Mouse (Mus musculus) hindbrain, embryonic 12.5 days (tissue): Measurements from ENCODE around the gene Snf8. TPM values are rescaled to one million over a fixed set of nuclear protein-coding genes. Genes with fewer than 3 reads are reported as not detected.

Experiments
- ATAC-seq: fragments of 200-750 bp; cut with Nextera tagmentation; 2 replicates; pipeline ENCODE4 v1.8.0; 2017; ENCODE audit warnings: moderate TSS enrichment; ENCODE audit not compliant: low FRiP score
- H3K27ac ChIP-seq: fragments of 300-500 bp; sonication (generic); 2 replicates; pipeline ENCODE4 v1.5.1; 2016; ENCODE audit warnings: mild to moderate bottlenecking
- H3K27me3 ChIP-seq: fragments of 300-500 bp; sonication (generic); 2 replicates; pipeline ENCODE4 v1.6.1; 2016; ENCODE audit warnings: mild to moderate bottlenecking
- H3K36me3 ChIP-seq: fragments of 300-500 bp; sonication (generic); 2 replicates; pipeline ENCODE4 v1.6.1; 2016; ENCODE audit warnings: mild to moderate bottlenecking
- H3K4me1 ChIP-seq: fragments of 300-500 bp; sonication (generic); 2 replicates; pipeline ENCODE4 v1.6.1; 2016
- H3K4me2 ChIP-seq: fragments of 300-500 bp; sonication (generic); replicated peaks from 2 replicates; pipeline ENCODE4 v1.6.1; 2016; ENCODE audit warnings: mild to moderate bottlenecking
- H3K4me3 ChIP-seq: fragments of 300-500 bp; sonication (generic); 2 replicates; pipeline ENCODE4 v1.5.1; 2016; ENCODE audit warnings: mild to moderate bottlenecking
- H3K9ac ChIP-seq: fragments of 300-500 bp; sonication (generic); 2 replicates; pipeline ENCODE4 v1.6.1; 2016; ENCODE audit warnings: mild to moderate bottlenecking, moderate library complexity
- H3K9me3 ChIP-seq: fragments of 300-500 bp; sonication (generic); replicated peaks from 2 replicates; pipeline ENCODE4 v1.6.1; 2016; ENCODE audit warnings: mild to moderate bottlenecking
- WGBS: fragments of 180-500 bp; shearing (Covaris S2); methylation state at CpG from one replicate; pipeline ENCODE4 v1.1.7; 2016; 5-methylcytosine and 5-hydroxymethylcytosine counted together
- polyA plus RNA-seq: library from polyadenylated mRNA; unstranded; fragments of >200 nt; fragmentation: Nextera tagmentation; extraction: Ambion mirVana; gene quantifications from 2 replicates; pipeline ENCODE4 v1.2.1, GENCODE M21; 2016

The Snf8 gene
- polyA plus RNA-seq, 1 experiment from 2014 or later = 118 TPM

- Histone ChIP-seq H3K36me3 (no peaks in the 10 kb centered on the region), H3K9ac (no peak overlapping the region), H3K27me3 (peaks cover 17% of the 10 kb centered on the region), H3K27ac (no peak overlapping the region), H3K4me2 (no peak overlapping the region), H3K4me1 (peaks cover 16% of the 10 kb centered on the region), H3K9me3 (no peaks in the 10 kb centered on the region), H3K4me3 (no peak overlapping the region)
- 75% methylated on average over 2 of the region's 2 CpGs for WGBS
- no peak for ATAC-seq
Measured at GRCm38 (mm10) chr11:96031701-96032100, 3.0 kb upstream of the Snf8 start.

DNA sequence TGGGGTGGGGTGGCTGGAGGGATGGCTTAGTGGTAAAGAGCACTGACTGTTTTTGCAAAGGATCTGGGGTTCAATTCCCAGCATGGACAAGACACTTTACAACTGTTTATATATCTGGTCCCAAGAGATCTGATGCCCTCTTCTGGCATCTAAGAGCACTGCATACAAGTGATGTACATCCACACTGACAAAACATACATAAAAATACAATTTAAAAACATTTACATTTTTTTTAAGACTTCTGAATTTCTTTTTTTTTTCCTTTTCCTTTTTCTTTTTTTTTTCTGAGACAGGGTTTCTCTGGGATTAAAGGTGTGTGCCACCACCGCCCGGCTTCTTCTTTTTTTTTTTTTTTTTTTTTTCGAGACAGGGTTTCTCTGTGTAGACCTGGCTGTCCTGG is 1.4 kb upstream of the Snf8 start:
- H3K9me3 ChIP-seq = no peaks in the 10 kb centered on the region
- no peak overlapping the region for H3K9ac ChIP-seq
- H3K4me1 ChIP-seq = peaks cover 17% of the 10 kb centered on the region
- H3K4me2 ChIP-seq = no peak overlapping the region
- H3K4me3 ChIP-seq = no peak overlapping the region
- H3K27me3 ChIP-seq = peaks cover 15% of the 10 kb centered on the region
- 97% methylated on average over 3 of the region's 3 CpGs for WGBS
- H3K27ac ChIP-seq = no peak overlapping the region
- no peak for ATAC-seq
- H3K36me3 ChIP-seq = peaks cover 6% of the 10 kb centered on the region; the same call in 1 of the 2 replicates

DNA sequence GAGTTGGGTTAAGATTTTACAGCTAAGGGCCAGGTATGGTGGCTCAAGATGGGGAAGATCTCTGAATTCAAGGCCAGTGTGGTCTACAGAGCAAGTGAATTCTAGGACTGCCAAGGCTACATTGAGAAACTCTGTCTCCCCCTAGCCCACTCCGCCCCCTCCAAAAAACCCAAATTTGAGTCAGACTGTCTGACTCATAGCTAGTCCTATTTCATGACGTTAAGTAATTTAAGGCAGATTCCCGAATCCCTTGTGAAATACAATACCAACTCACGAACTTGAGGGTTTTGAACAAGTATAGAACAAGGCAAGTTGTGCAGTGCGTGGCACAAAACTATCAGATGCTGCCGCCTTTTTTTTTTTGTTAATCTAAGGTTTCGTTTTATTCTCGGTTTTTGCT is 569 bp upstream of the Snf8 start:
- H3K27me3 ChIP-seq = peaks cover 6% of the 10 kb centered on the region; the same call in 1 of the 2 replicates
- H3K4me3 ChIP-seq = peak overlapping the region; percentile 86
- no peak for ATAC-seq
- no peak overlapping the region; the same call in 1 of the 2 replicates for H3K9ac ChIP-seq
- WGBS = 52% methylated on average over 8 of the region's 8 CpGs
- H3K4me2 ChIP-seq = peak overlapping the region; percentile 97
- H3K36me3 ChIP-seq = peaks cover 13% of the 10 kb centered on the region
- H3K9me3 ChIP-seq = no peaks in the 10 kb centered on the region
- no peak overlapping the region; the same call in 1 of the 2 replicates for H3K27ac ChIP-seq
- H3K4me1 ChIP-seq = peaks cover 17% of the 10 kb centered on the region

DNA sequence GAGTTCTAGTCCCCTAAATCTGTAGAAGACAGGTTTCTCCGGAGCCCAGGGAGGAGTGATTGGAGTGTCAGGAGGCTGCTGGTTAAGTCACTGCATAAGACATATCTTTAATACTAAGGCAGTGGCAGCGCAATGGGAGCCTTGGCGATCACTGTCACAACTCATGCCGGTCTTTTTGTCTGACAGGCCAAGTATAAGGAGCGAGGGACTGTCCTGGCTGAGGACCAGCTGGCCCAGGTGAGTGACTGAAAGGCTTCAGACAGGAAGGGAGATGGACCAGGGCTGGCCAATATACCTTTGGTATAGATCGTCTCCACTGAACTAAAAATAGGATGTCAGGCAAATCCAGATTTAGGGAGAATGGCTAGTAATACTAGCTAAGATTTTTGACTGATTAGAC is 448 bp downstream of the Snf8 start:
- H3K27me3 ChIP-seq = no peaks in the 10 kb centered on the region
- peak overlapping the region; percentile 84 for H3K9ac ChIP-seq
- H3K4me2 ChIP-seq = peak overlapping the region; percentile 97
- H3K4me3 ChIP-seq = peak overlapping the region; percentile 86
- WGBS = 9% methylated on average over 6 of the region's 6 CpGs
- H3K9me3 ChIP-seq = no peaks in the 10 kb centered on the region
- H3K36me3 ChIP-seq = peaks cover 17% of the 10 kb centered on the region
- peak; percentile 40; the same call in 1 of the 2 replicates for ATAC-seq
- peaks cover 17% of the 10 kb centered on the region for H3K4me1 ChIP-seq
- H3K27ac ChIP-seq = no peak overlapping the region

DNA sequence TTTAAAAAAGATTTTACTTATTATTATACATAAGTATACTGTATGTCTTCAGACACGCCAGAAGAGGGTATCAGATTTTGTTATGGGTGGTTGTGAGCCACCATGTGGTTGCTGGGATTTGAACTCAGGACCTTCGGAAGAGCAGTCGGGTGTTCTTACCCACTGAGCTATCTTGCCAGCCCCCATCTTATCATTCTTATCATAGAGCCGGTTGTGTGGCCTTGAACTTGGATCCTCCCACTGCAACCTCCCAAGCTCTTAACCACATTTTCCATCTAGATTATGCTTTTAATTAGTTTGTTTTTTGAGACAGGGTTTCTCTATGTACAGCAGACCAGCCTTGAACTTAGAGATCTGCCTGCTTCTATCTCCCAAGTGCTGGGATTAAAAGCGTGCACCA is 2.8 kb downstream of the Snf8 start:
- Histone ChIP-seq H3K36me3 (peaks cover 31% of the 10 kb centered on the region), H3K4me2 (no peak overlapping the region), H3K27me3 (no peaks in the 10 kb centered on the region), H3K4me1 (peaks cover 17% of the 10 kb centered on the region), H3K27ac (no peak overlapping the region), H3K9ac (no peak overlapping the region), H3K9me3 (no peaks in the 10 kb centered on the region), H3K4me3 (no peak overlapping the region)
- ATAC-seq = no peak
- 93% methylated on average over 5 of the region's 5 CpGs for WGBS

DNA sequence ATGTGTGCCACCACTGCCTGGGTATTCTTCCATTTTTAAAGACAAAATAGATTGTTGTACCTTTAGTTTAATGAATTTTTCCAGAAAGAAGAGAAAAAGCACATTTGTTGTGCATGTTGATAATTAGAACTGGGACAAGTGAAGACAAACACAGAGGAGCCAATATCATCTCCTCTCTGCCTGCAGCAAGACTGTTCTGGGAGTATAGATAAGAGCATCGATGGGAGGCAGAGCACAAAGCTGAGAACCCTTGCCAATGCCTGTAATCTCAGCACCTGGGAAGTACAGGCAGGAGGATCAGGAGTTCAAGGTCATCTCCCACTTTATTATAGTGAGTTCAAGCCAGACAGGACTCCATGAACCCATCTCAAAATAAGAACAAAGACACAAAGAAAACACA is 3.9 kb downstream of the Snf8 start:
- Histone ChIP-seq H3K9ac (no peak overlapping the region), H3K27ac (no peak overlapping the region), H3K4me1 (peaks cover 17% of the 10 kb centered on the region), H3K4me3 (no peak overlapping the region), H3K4me2 (no peak overlapping the region), H3K27me3 (no peaks in the 10 kb centered on the region), H3K36me3 (peaks cover 36% of the 10 kb centered on the region), H3K9me3 (no peaks in the 10 kb centered on the region)
- ATAC-seq = no peak
- 97% methylated on average over 1 of the region's 1 CpGs for WGBS

GRCm38 (mm10) chr11:96044803-96045567 is 10.3 kb downstream of the Snf8 start:
- Histone ChIP-seq H3K4me3 (no peak overlapping the region), H3K4me2 (no peak overlapping the region), H3K27ac (no peak overlapping the region), H3K9ac (no peak overlapping the region), H3K36me3 (peaks cover 56% of the 10 kb centered on the region), H3K9me3 (no peaks in the 10 kb centered on the region), H3K27me3 (no peaks in the 10 kb centered on the region), H3K4me1 (no peaks in the 10 kb centered on the region)
- ATAC-seq = no peak
- WGBS = 89% methylated on average over 11 of the region's 11 CpGs

DNA sequence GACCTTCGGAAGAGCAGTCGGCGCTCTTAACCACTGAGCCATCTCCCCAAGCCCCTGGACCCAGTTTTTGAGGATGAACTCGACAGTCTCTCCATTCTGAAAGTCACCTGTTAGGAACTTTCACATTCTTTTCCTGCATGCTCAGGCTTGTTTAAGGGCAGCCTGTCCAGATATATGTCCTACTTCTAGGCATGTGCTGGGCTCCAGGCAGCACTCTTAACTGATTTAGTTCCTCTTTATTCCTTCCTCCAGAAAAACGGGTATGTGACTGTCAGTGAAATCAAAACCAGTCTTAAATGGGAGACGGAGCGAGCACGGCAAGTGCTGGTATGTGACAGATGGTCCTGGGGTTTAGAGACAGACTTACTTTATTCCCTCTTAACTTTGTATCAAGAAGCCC is 11.3 kb downstream of the Snf8 start:
- H3K9ac ChIP-seq = no peak overlapping the region
- H3K27ac ChIP-seq = no peak overlapping the region
- ATAC-seq = no peak
- WGBS = 85% methylated on average over 8 of the region's 8 CpGs
- no peaks in the 10 kb centered on the region for H3K4me1 ChIP-seq
- no peak overlapping the region for H3K4me3 ChIP-seq
- no peak overlapping the region for H3K4me2 ChIP-seq
- H3K27me3 ChIP-seq = no peaks in the 10 kb centered on the region
- H3K36me3 ChIP-seq = peaks cover 64% of the 10 kb centered on the region
- no peaks in the 10 kb centered on the region for H3K9me3 ChIP-seq

DNA sequence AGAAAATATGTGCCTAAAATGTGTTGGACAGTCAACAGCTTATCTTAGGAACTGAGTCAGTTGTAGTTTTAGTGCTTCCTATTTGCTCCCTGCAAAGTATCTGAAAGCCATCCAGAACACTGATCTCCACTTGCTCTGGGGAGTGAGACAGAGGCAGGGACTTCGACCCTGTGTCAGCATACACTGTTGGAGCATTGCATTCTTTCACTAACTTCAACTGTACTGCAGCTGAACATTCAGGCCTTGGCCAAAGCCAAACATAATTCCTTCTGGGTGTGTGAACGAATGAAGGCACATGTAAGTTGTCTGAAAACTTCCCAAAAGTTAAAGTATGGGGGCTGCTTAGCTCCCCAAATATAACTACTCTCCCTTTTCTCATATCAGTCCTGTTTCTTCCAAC is 12.1 kb downstream of the Snf8 start:
- Histone ChIP-seq H3K9me3 (no peaks in the 10 kb centered on the region), H3K4me2 (no peak overlapping the region), H3K27me3 (no peaks in the 10 kb centered on the region), H3K4me1 (no peaks in the 10 kb centered on the region), H3K27ac (no peak overlapping the region), H3K9ac (no peak overlapping the region), H3K4me3 (no peak overlapping the region), H3K36me3 (peaks cover 67% of the 10 kb centered on the region)
- 87% methylated on average over 2 of the region's 2 CpGs for WGBS
- no peak for ATAC-seq

DNA sequence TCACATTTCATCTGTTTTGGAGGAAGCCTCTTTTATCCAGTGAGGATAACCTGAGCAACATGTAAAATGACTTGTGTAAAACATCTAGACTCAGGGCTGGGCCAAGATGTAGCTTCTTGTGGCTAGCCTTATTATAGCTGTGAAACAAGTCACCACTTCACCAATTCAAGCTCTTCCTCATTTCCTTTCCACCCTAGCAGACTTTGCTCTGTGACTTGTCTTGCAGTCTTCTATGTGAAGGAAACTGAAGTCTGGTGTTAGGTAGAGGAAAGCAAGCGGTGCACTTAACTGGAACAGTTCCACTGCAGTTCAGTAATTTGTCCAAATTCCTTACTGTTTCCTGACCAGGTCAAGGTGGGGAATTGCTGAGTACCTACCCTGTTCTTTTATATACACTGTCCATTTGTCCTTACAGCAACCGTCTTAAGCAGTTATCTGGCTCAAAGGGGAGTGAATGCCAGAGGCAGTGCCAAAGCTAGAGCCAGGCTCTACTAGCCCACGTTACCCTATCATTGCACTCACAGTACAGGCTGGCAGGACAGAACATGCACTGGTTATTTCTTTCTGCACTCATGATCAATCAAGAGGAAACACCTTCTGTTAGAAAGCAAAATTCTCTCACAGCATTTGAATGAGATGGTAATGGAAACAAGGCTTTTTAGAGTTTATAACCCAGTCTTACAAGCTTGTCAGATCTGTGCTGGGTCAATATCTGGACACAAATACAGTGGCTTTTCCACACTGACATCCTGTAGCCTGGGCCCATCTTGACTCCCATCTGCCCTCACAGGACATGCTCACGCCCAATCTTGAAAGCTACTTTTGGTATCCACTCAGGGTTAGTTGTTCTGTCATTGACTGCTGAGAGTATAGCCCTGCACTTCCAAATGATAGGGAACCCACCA is 13.0 kb downstream of the Snf8 start:
- Histone ChIP-seq H3K9ac (no peak overlapping the region), H3K27me3 (no peaks in the 10 kb centered on the region), H3K36me3 (peaks cover 67% of the 10 kb centered on the region), H3K4me2 (no peak overlapping the region), H3K27ac (no peak overlapping the region), H3K4me1 (no peaks in the 10 kb centered on the region), H3K9me3 (no peaks in the 10 kb centered on the region), H3K4me3 (no peak overlapping the region)
- WGBS = 95% methylated on average over 4 of the region's 4 CpGs
- ATAC-seq = no peak

DNA sequence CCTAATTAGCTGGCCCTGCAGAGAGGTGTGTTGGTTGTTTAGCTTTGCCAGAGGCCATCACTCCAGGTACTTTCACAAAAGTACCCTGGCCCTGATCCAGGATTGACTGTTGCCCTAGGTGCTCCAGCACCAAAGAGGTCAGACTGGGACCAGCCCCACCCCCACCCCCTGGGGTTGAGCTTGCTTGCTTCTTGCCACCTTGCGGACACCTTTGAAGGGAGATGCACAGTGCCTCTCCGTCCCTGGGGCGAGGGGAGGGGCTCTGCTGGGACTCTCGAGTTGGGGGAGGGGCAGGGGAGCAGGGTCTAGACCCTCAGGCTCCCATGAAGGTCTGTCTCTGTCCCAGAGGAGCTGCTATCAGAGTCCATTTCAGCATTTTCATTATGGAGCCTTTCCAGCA is 15.3 kb downstream of the Snf8 start:
- no peak for ATAC-seq
- no peak overlapping the region for H3K9ac ChIP-seq
- 91% methylated on average over 4 of the region's 4 CpGs for WGBS
- H3K4me3 ChIP-seq = no peak overlapping the region
- H3K27me3 ChIP-seq = no peaks in the 10 kb centered on the region
- no peaks in the 10 kb centered on the region for H3K9me3 ChIP-seq
- no peak overlapping the region for H3K27ac ChIP-seq
- H3K36me3 ChIP-seq = peaks cover 78% of the 10 kb centered on the region
- H3K4me2 ChIP-seq = no peak overlapping the region
- no peaks in the 10 kb centered on the region for H3K4me1 ChIP-seq

DNA sequence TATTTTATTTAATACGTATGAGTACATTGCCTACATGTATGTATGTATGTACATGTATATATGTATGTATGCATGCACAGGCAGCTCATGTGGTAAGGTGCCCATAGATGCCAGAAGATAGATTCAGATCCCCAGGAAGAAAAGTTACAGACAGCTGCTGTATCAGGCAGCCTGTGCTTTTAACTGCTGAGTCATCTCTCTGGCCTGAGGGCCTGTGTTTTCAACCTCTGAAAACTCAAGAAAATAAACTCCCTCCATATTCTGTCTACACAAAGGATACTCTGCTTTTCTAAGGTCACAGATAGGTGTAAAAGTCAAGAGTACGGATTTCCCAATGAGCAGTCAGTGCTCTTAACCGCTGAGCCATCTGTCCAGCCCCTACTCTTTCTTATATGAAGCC is 16.2 kb downstream of the Snf8 start:
- H3K4me2 ChIP-seq = no peak overlapping the region
- H3K9me3 ChIP-seq = no peaks in the 10 kb centered on the region
- no peaks in the 10 kb centered on the region for H3K27me3 ChIP-seq
- H3K9ac ChIP-seq = no peak overlapping the region
- H3K36me3 ChIP-seq = peaks cover 80% of the 10 kb centered on the region
- ATAC-seq = no peak
- no peak overlapping the region for H3K4me3 ChIP-seq
- H3K4me1 ChIP-seq = no peaks in the 10 kb centered on the region
- no peak overlapping the region for H3K27ac ChIP-seq
- WGBS = 97% methylated on average over 3 of the region's 3 CpGs
